ENCODE assay signal across 8 mouse cellular contexts in genomic region chr9:20491858-20492526, GRCm38 (mm10). TPM values are rescaled to one million over a fixed set of nuclear protein-coding genes. Genes with fewer than 3 reads are reported as not detected.
DNase-seq lines count a peak whose midpoint lies in the region; ATAC-seq and TF ChIP-seq lines count a peak whose summit lies in the region.

No protein-coding gene starts in this region.

- H3K27ac ChIP-seq in thymus, adult 2 months (ENCODE audit: control insufficient read depth, insufficient read depth, low read length): peak overlapping the region; percentile 92

- WGBS in thymus, adult 2 months: 9% methylated on average over 20 of the region's 20 CpGs

- H3K27me3 ChIP-seq in thymus, adult 2 months (ENCODE audit: control insufficient read depth, insufficient read depth, low read length): no peaks in the 10 kb centered on the region

- H3K4me1 ChIP-seq in thymus, adult 2 months (replicated peaks; ENCODE audit: control insufficient read depth, insufficient read depth, low read length): no peaks in the 10 kb centered on the region

- H3K4me3 ChIP-seq in thymus, adult 2 months (ENCODE audit: control insufficient read depth, insufficient read depth, low read length): peak overlapping the region; percentile 94

- no peak for TF ChIP-seq POLR2A in thymus, adult 2 months (IDR thresholded peaks at IDR 0.05; ENCODE audit: control insufficient read depth, extremely low read depth, insufficient read depth, low read length, poor library complexity)

- peaks cover 2% of the 10 kb centered on the region for H3K36me3 ChIP-seq in thymus, adult 2 months (ENCODE audit: control insufficient read depth, insufficient read depth, low read length)

- ATAC-seq in CD4-positive, CD25-positive, alpha-beta regulatory T cell, adult 4 months: no peak
- no peak for ATAC-seq in inflammation-experienced regulatory T-cells, adult 6 months

- peak; percentile 4 for DNase-seq in CD4-positive, CD25-positive, alpha-beta regulatory T cell, adult 2 months (ENCODE audit: low read depth, low spot score)
- no peak for DNase-seq in thymus, adult 2 months
- DNase-seq in thymus, adult 18-20 months: no peak
- peak; percentile 5 for DNase-seq in liver
- DNase-seq in urinary bladder, adult 18-20 months (ENCODE audit: low spot score in 2 of 2): no peak
- no peak for DNase-seq in embryo, embryonic 9.5 days (ENCODE audit: extremely low spot score)

- no peak for TF ChIP-seq CTCF in thymus, adult 2 months (IDR thresholded peaks at IDR 0.05; ENCODE audit: borderline replicate concordance, control insufficient read depth, extremely low read depth, insufficient read depth, low read length, poor library complexity)

RNA-seq across cellular contexts. Expression of gene Zfp426, which starts 0.6 kb away (rescaled TPM):
- polyA plus RNA-seq in CD4-positive, CD25-positive, alpha-beta regulatory T cell, adult 4 months (2017; shearing (Covaris generic)): 10 to 100 TPM; 28.2 to 29.8 TPM
- 7.7 and 9.8 TPM in 2 replicates for polyA plus RNA-seq in thymus, adult 2 months (2012; rRNA removed)
- 10 to 100 TPM; 25.0 to 25.9 (median 25.5) TPM for polyA plus RNA-seq in inflammation-experienced regulatory T-cells, adult 6 months (2017; shearing (Covaris generic))

RNA-seq across cellular contexts. Expression of gene Zfp266, which starts 29.2 kb away (rescaled TPM):
- 10 to 100 TPM; 44.4 to 58.5 TPM for polyA plus RNA-seq in CD4-positive, CD25-positive, alpha-beta regulatory T cell, adult 4 months (2017; shearing (Covaris generic))
- 11.4 and 12.1 TPM in 2 replicates for polyA plus RNA-seq in thymus, adult 2 months (2012; rRNA removed)
- polyA plus RNA-seq in inflammation-experienced regulatory T-cells, adult 6 months (2017; shearing (Covaris generic)): 10 to 100 TPM; 44.4 to 55.8 (median 46.6) TPM

RNA-seq across cellular contexts. Expression of gene Zfp26, which starts 32.0 kb away (rescaled TPM):
- polyA plus RNA-seq in CD4-positive, CD25-positive, alpha-beta regulatory T cell, adult 4 months (2017; shearing (Covaris generic)): 10 to 100 TPM; 21.6 to 27.6 TPM
- polyA plus RNA-seq in thymus, adult 2 months (2012; rRNA removed): 5.2 and 5.6 TPM in 2 replicates
- 10 to 100 TPM; 18.3 to 24.2 (median 21.8) TPM for polyA plus RNA-seq in inflammation-experienced regulatory T-cells, adult 6 months (2017; shearing (Covaris generic))

Comparison
In these comparisons a context has a peak if more than half of its experiments do, and no peak if none do; other contexts are left out.
1. DNase-seq: peak in CD4-positive, CD25-positive, alpha-beta regulatory T cell, adult 2 months (single experiment) and liver (single experiment); none in thymus, adult 2 months (single experiment), thymus, adult 18-20 months (0 of 2), urinary bladder, adult 18-20 months (0 of 2) and embryo, embryonic 9.5 days (single experiment).